Mouse (Mus musculus) kidney, adult 10 weeks (tissue): Measurements from ENCODE around the gene Atxn1l. TPM values are rescaled to one million over a fixed set of nuclear protein-coding genes. Genes with fewer than 3 reads are reported as not detected.

Source experiments
- polyA plus RNA-seq: library from polyadenylated mRNA; stranded (reverse); fragments of 350-450 nt; fragmentation: Illumina TruSeq; extraction: RNeasy Lipid Tissue Mini Kit (QIAGEN cat#74804); gene quantifications from one replicate; pipeline ENCODE4 v1.2.3, GENCODE M21; 2014; ENCODE audit warnings: low read depth, low replicate concordance

Atxn1l gene
- 19.5 TPM for polyA plus RNA-seq

DNA sequence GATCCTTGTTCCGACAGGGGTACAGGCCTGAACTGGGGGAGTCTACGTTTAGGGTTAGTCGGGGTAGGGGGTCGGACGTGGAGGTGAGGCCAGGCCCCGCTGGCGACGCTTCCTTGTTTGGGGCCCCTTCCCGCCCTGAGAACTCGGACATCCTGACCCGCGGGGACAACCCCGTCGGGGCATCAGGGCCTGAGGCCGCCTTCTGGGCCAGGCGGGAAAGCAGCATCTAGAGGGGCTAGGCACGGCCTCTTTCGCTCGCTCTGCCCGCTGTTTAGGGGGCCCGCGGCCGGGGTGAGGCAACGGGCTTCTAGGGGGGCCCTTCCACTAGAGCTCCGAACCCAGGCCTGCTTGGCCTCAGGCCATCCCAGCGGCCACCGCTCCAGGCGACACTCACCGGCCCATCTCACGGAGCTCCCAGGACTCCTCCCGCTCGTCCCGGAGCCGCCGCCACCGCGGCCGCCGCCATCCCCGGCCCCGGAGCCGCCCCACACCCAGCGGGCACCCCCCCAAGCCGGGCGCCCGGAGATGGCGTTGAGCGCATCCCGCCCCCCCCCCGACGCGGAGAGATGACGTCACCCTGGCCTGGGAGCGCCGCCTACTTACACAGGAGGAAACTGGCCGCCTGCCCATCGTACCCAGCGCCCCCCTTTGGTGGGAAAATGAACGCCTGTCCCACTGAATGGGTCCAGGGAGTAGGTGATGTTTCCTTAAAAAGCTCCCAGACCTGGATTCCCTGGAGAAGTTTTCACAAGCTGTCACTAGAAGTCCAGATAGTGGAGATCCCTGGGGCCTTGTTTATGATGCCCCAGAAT lies at the start of gene Atxn1l:
Gene Atxn1l (minus strand): TSS at position 503 of the 812 bp plus-strand sequence.

DNA sequence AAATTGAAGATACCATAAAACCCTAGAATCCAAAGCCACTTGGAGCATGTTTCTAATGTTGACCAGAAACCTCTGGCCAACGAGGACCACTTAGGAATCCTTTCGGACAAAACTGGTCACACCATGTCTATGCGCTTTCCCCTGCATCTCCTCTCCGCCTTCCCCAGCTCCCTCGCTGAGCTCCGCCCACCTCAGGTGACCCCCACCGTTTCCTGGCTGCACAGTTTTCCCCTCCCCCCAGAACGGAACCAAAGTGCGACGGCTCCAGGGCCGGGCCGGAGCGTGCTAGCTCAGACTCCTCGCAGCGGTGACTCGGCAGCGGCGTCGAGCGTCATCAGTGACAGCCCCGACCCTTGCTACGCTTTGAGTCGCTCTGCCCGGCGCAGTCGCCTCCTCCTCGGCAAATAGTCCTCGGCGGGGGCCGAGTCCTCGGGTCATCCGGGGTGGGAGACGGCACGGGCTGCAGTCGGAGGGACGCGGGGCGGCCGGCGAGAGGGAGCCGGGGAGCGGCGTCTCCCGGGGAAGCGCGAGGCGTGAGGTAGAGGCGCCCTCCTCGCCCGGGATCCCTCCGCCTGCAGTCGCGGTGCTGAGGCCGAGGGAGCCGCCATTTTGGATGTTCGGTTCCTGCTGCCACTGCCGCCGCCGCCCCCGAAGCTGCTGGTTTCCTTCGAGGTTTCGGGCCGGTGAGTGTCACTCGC lies 40.9 kb upstream of the Atxn1l start, which contains the start of gene Ap1g1:
Gene Ap1g1 (plus strand): TSS at position 275 of the 698 bp plus-strand sequence.

DNA sequence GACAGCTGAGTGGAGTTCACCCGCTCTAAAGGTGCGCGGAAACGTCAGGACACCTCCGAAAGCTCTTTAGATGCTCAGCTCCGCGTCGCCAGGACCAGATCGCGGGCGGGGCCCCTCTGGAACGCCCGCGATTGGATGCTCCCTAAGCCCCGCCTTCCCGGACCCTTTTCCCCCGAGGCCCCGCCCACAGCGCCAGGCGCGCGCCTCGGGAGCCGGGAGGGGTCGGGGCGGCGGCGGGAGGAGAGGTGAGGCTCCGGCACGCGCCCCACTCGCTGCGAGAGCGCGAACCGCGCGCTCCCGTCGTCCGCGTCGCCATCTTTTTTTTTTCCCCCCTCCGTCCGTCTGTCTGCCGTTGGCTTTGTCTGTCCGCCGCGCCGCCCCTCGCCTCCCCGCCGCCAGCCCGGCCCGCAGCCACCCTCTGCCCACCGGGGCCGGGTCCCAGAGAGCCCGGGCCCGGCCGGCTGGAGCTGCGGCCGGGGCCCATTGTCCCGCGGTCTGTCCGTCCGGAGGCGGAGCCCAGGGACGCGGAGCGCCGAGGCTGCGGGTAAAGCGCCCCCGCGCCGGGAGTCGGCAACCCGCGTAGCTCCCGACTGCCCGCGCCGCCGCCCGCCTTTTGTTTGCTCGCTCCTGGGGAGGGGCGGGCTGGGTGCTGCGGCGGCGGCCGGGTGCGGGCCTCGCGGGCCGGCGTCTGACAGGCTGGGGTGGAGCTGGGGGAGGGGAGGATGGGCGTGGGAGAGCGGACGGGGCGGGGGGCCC lies 32.0 kb downstream of the Atxn1l start, which contains the start of gene Zfp821:
Gene Zfp821 (plus strand): TSS at position 227 of the 756 bp plus-strand sequence.

DNA sequence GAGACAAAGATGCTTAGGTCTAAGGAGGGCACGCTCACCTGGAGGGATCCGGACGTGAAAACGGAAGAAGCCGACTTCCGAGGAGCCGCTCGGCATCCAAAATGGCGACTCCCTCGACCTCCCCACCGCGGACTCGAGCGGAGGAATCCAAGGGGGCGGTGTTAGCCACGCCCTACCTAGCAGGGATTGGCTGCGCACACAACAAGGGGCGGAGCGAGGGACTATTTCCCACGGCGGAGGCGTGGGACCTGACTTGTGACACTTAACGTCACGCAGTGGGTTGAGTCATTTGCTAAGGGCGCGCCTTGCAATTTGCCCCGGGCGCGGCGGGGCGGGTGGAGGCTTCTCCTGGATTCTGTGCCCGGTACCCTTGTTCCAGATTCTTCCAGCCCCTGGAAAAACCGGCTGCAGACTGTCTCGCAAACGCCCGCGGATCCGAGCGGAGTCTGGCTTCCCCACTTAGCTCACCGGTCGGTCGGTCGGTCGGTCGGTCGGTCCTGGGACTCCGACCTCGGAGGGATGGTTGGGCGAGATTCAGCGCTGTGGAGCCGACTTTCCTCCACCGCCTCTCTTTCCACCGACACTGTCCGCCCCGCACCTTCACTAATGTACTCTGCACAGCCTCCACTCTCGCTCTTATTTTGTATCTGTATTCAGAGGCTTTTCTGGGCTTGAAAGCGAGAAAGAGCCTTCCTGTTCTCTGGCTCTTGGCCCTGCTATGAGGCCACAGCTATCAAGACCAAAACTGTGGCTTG lies 44.2 kb downstream of the Atxn1l start, which contains the start of gene Ist1:
Gene Ist1 (minus strand): TSS at position 115 of the 755 bp plus-strand sequence.

Other genes starting within 250 kb of the Atxn1l start
- not detected for gene Pmfbp1, start 243.7 kb downstream of the Atxn1l start, polyA plus RNA-seq
- 0.93 TPM for gene Dhx38, start 171.9 kb downstream of the Atxn1l start, polyA plus RNA-seq
- gene Txnl4b, start 171.8 kb downstream of the Atxn1l start, polyA plus RNA-seq = 19.1 TPM
- not detected for gene Hp, start 158.6 kb downstream of the Atxn1l start, polyA plus RNA-seq
- gene Dhodh, start 129.1 kb downstream of the Atxn1l start, polyA plus RNA-seq = 3.6 TPM
- not detected for gene Pkd1l3, start 123.2 kb downstream of the Atxn1l start, polyA plus RNA-seq
- gene Ist1, start 44.5 kb downstream of the Atxn1l start, polyA plus RNA-seq = 79.8 TPM
- 3.4 TPM for gene Zfp821, start 32.2 kb downstream of the Atxn1l start, polyA plus RNA-seq
- 277 TPM for gene Ap1g1, start 40.8 kb upstream of the Atxn1l start, polyA plus RNA-seq
- 6.5 TPM for gene Phlpp2, start 130.8 kb upstream of the Atxn1l start, polyA plus RNA-seq
- gene Marveld3, start 224.5 kb upstream of the Atxn1l start, polyA plus RNA-seq = 18.3 TPM